Mouse (Mus musculus): ENCODE measurements around the gene Frmpd4. TPM values are rescaled to one million over a fixed set of nuclear protein-coding genes. Genes with fewer than 3 reads are reported as not detected.

Gene Frmpd4
- polyA plus RNA-seq, 1 experiment from 2014 or later: 0.18 TPM

GRCm38 (mm10) chrX:168041589-168041988, 535.4 kb downstream of the Frmpd4 start:
- Histone ChIP-seq H3K9ac (ENCODE audit: low read length) (no peak overlapping the region), H3K27me3 (replicated peaks; ENCODE audit: control insufficient read depth, insufficient read depth, low read length) (no peaks in the 10 kb centered on the region), H3K36me3 (ENCODE audit: control insufficient read depth, insufficient read depth, low read length) (no peaks in the 10 kb centered on the region), H3K27ac (ENCODE audit: low read depth) (no peak overlapping the region), H3K4me1 (replicated peaks; ENCODE audit: control insufficient read depth, insufficient read depth, low read length) (no peaks in the 10 kb centered on the region), H3K9me3 (ENCODE audit: control insufficient read depth, low read length) (no peaks in the 10 kb centered on the region), H3K4me2 (ENCODE audit: low read length) (no peak overlapping the region), H3K4me3 (ENCODE audit: low read depth, low read length) (no peak overlapping the region)
- DNase-seq (ENCODE audit: low spot score) (no peak), ATAC-seq (replicated peaks; ENCODE audit: low FRiP score, low TSS enrichment, low read depth) (no peak)

- Histone ChIP-seq H3K4me2 (ENCODE audit: low read length) (no peak overlapping the region), H3K9ac (ENCODE audit: low read length) (no peak overlapping the region), H3K27me3 (replicated peaks; ENCODE audit: control insufficient read depth, insufficient read depth, low read length) (no peaks in the 10 kb centered on the region), H3K4me3 (ENCODE audit: low read depth, low read length) (no peak overlapping the region), H3K4me1 (replicated peaks; ENCODE audit: control insufficient read depth, insufficient read depth, low read length) (no peaks in the 10 kb centered on the region), H3K9me3 (ENCODE audit: control insufficient read depth, low read length) (no peaks in the 10 kb centered on the region), H3K36me3 (ENCODE audit: control insufficient read depth, insufficient read depth, low read length) (no peaks in the 10 kb centered on the region), H3K27ac (ENCODE audit: low read depth) (no peak overlapping the region)
- 60% methylated on average over 4 of the region's 4 CpGs for WGBS
- ATAC-seq (replicated peaks; ENCODE audit: low FRiP score, low TSS enrichment, low read depth) (no peak), DNase-seq (ENCODE audit: low spot score) (no peak)
Observed at GRCm38 (mm10) chrX:168020574-168021145, 556.4 kb downstream of the Frmpd4 start.

- Histone ChIP-seq H3K4me2 (ENCODE audit: low read length) (no peak overlapping the region), H3K4me3 (ENCODE audit: low read depth, low read length) (no peak overlapping the region), H3K4me1 (replicated peaks; ENCODE audit: control insufficient read depth, insufficient read depth, low read length) (no peaks in the 10 kb centered on the region), H3K9me3 (ENCODE audit: control insufficient read depth, low read length) (no peaks in the 10 kb centered on the region), H3K9ac (ENCODE audit: low read length) (no peak overlapping the region), H3K27ac (ENCODE audit: low read depth) (no peak overlapping the region), H3K36me3 (ENCODE audit: control insufficient read depth, insufficient read depth, low read length) (no peaks in the 10 kb centered on the region), H3K27me3 (replicated peaks; ENCODE audit: control insufficient read depth, insufficient read depth, low read length) (no peaks in the 10 kb centered on the region)
- DNase-seq (ENCODE audit: low spot score) (no peak), ATAC-seq (replicated peaks; ENCODE audit: low FRiP score, low TSS enrichment, low read depth) (no peak)
- WGBS: 59% methylated on average over 3 of the region's 3 CpGs
Observed at GRCm38 (mm10) chrX:168017792-168018191, 559.2 kb downstream of the Frmpd4 start.

- no peaks in the 10 kb centered on the region for H3K9me3 ChIP-seq (ENCODE audit: control insufficient read depth, low read length)
- no peaks in the 10 kb centered on the region for H3K4me1 ChIP-seq (replicated peaks; ENCODE audit: control insufficient read depth, insufficient read depth, low read length)
- H3K9ac ChIP-seq (ENCODE audit: low read length): no peak overlapping the region
- H3K36me3 ChIP-seq (ENCODE audit: control insufficient read depth, insufficient read depth, low read length): no peaks in the 10 kb centered on the region
- no peak overlapping the region for H3K27ac ChIP-seq (ENCODE audit: low read depth)
- H3K4me3 ChIP-seq (ENCODE audit: low read depth, low read length): no peak overlapping the region
- ATAC-seq (replicated peaks; ENCODE audit: low FRiP score, low TSS enrichment, low read depth) (no peak), DNase-seq (ENCODE audit: low spot score) (no peak)
- no peak overlapping the region for H3K4me2 ChIP-seq (ENCODE audit: low read length)
- H3K27me3 ChIP-seq (replicated peaks; ENCODE audit: control insufficient read depth, insufficient read depth, low read length): 0 out of 2 replicates have a peak, but pooled peaks cover 3% of the 10 kb centered on the region
Observed at GRCm38 (mm10) chrX:167984835-167985234, 592.2 kb downstream of the Frmpd4 start.

GRCm38 (mm10) chrX:167951207-167951606, 625.8 kb downstream of the Frmpd4 start:
- no peak for ATAC-seq (replicated peaks; ENCODE audit: low FRiP score, low TSS enrichment, low read depth)
- Histone ChIP-seq H3K9ac (ENCODE audit: low read length) (no peak overlapping the region), H3K4me2 (ENCODE audit: low read length) (no peak overlapping the region), H3K27ac (ENCODE audit: low read depth) (no peak overlapping the region), H3K27me3 (replicated peaks; ENCODE audit: control insufficient read depth, insufficient read depth, low read length) (0 out of 2 replicates have a peak, but pooled peaks cover 5% of the 10 kb centered on the region), H3K4me3 (ENCODE audit: low read depth, low read length) (no peak overlapping the region), H3K9me3 (ENCODE audit: control insufficient read depth, low read length) (no peaks in the 10 kb centered on the region), H3K4me1 (replicated peaks; ENCODE audit: control insufficient read depth, insufficient read depth, low read length) (no peaks in the 10 kb centered on the region), H3K36me3 (ENCODE audit: control insufficient read depth, insufficient read depth, low read length) (no peaks in the 10 kb centered on the region)
- WGBS: 82% methylated on average over 2 of the region's 2 CpGs
- no peak for DNase-seq (ENCODE audit: low spot score)

GRCm38 (mm10) chrX:167909483-167909882, 667.5 kb downstream of the Frmpd4 start:
- H3K4me3 ChIP-seq (ENCODE audit: low read depth, low read length): no peak overlapping the region
- H3K4me2 ChIP-seq (ENCODE audit: low read length): no peak overlapping the region
- H3K9ac ChIP-seq (ENCODE audit: low read length): no peak overlapping the region
- no peak overlapping the region for H3K27ac ChIP-seq (ENCODE audit: low read depth)
- no peaks in the 10 kb centered on the region for H3K9me3 ChIP-seq (ENCODE audit: control insufficient read depth, low read length)
- no peaks in the 10 kb centered on the region for H3K4me1 ChIP-seq (replicated peaks; ENCODE audit: control insufficient read depth, insufficient read depth, low read length)
- peaks cover 3% of the 10 kb centered on the region; the same call in 1 of the 2 replicates for H3K27me3 ChIP-seq (replicated peaks; ENCODE audit: control insufficient read depth, insufficient read depth, low read length)
- H3K36me3 ChIP-seq (ENCODE audit: control insufficient read depth, insufficient read depth, low read length): no peaks in the 10 kb centered on the region
- DNase-seq (ENCODE audit: low spot score) (no peak), ATAC-seq (replicated peaks; ENCODE audit: low FRiP score, low TSS enrichment, low read depth) (no peak)

GRCm38 (mm10) chrX:167901046-167901445, 676.0 kb downstream of the Frmpd4 start:
- H3K27ac ChIP-seq (ENCODE audit: low read depth): no peak overlapping the region
- H3K9me3 ChIP-seq (ENCODE audit: control insufficient read depth, low read length): no peaks in the 10 kb centered on the region
- no peak overlapping the region for H3K4me3 ChIP-seq (ENCODE audit: low read depth, low read length)
- no peak for ATAC-seq (replicated peaks; ENCODE audit: low FRiP score, low TSS enrichment, low read depth)
- no peak for DNase-seq (ENCODE audit: low spot score)
- no peak overlapping the region for H3K9ac ChIP-seq (ENCODE audit: low read length)
- H3K4me2 ChIP-seq (ENCODE audit: low read length): no peak overlapping the region
- WGBS: 78% methylated on average over 3 of the region's 3 CpGs
- H3K27me3 ChIP-seq (replicated peaks; ENCODE audit: control insufficient read depth, insufficient read depth, low read length): no peaks in the 10 kb centered on the region; the same call in 1 of the 2 replicates
- H3K36me3 ChIP-seq (ENCODE audit: control insufficient read depth, insufficient read depth, low read length): no peaks in the 10 kb centered on the region
- no peaks in the 10 kb centered on the region for H3K4me1 ChIP-seq (replicated peaks; ENCODE audit: control insufficient read depth, insufficient read depth, low read length)

GRCm38 (mm10) chrX:167854821-167855220, 722.2 kb downstream of the Frmpd4 start:
- H3K4me3 ChIP-seq (ENCODE audit: low read depth, low read length): no peak overlapping the region
- ATAC-seq (replicated peaks; ENCODE audit: low FRiP score, low TSS enrichment, low read depth) (no peak), DNase-seq (ENCODE audit: low spot score) (no peak)
- H3K36me3 ChIP-seq (ENCODE audit: control insufficient read depth, insufficient read depth, low read length): no peaks in the 10 kb centered on the region
- no peak overlapping the region for H3K4me2 ChIP-seq (ENCODE audit: low read length)
- no peak overlapping the region for H3K27ac ChIP-seq (ENCODE audit: low read depth)
- no peaks in the 10 kb centered on the region for H3K9me3 ChIP-seq (ENCODE audit: control insufficient read depth, low read length)
- 0 out of 2 replicates have a peak, but pooled peaks cover 8% of the 10 kb centered on the region for H3K27me3 ChIP-seq (replicated peaks; ENCODE audit: control insufficient read depth, insufficient read depth, low read length)
- WGBS: 76% methylated on average over 5 of the region's 5 CpGs
- H3K4me1 ChIP-seq (replicated peaks; ENCODE audit: control insufficient read depth, insufficient read depth, low read length): no peaks in the 10 kb centered on the region
- no peak overlapping the region for H3K9ac ChIP-seq (ENCODE audit: low read length)

GRCm38 (mm10) chrX:167832543-167832942, 744.5 kb downstream of the Frmpd4 start:
- Histone ChIP-seq H3K4me2 (ENCODE audit: low read length) (no peak overlapping the region), H3K27me3 (replicated peaks; ENCODE audit: control insufficient read depth, insufficient read depth, low read length) (0 out of 2 replicates have a peak, but pooled peaks cover 3% of the 10 kb centered on the region), H3K9ac (ENCODE audit: low read length) (no peak overlapping the region), H3K36me3 (ENCODE audit: control insufficient read depth, insufficient read depth, low read length) (no peaks in the 10 kb centered on the region), H3K4me3 (ENCODE audit: low read depth, low read length) (no peak overlapping the region), H3K27ac (ENCODE audit: low read depth) (no peak overlapping the region), H3K9me3 (ENCODE audit: control insufficient read depth, low read length) (no peaks in the 10 kb centered on the region), H3K4me1 (replicated peaks; ENCODE audit: control insufficient read depth, insufficient read depth, low read length) (no peaks in the 10 kb centered on the region)
- DNase-seq (ENCODE audit: low spot score): no peak
- 67% methylated on average over 2 of the region's 2 CpGs for WGBS
- ATAC-seq (replicated peaks; ENCODE audit: low FRiP score, low TSS enrichment, low read depth): no peak
